Mouse (Mus musculus) adrenal gland, adult (tissue): ENCODE data around the gene Pde3a.

Experiments
- DNase-seq, 2 experiments: peaks; one replicate each; pipeline ENCODE4 v3.0.0; 2022 to 2023; ENCODE audit warnings: low spot score in 1 of 2; ENCODE audit not compliant: inconsistent age in 2 of 2

The Pde3a gene

GRCm38 (mm10) chr6:141485302-141486021, 236.4 kb downstream of the Pde3a start:
- no peak for DNase-seq

- peak in 1 of 2 experiments; percentile 56 for DNase-seq
Measured at GRCm38 (mm10) chr6:141487266-141487665, 238.2 kb downstream of the Pde3a start.

- DNase-seq: peak; percentile 22 to 75
Measured at GRCm38 (mm10) chr6:141488619-141489018, 239.6 kb downstream of the Pde3a start.

- DNase-seq: no peak
Measured at GRCm38 (mm10) chr6:141494909-141495308, 245.8 kb downstream of the Pde3a start.

- no peak for DNase-seq
Measured at GRCm38 (mm10) chr6:141495634-141496418, 246.8 kb downstream of the Pde3a start.

- peak in 1 of 2 experiments; percentile 58 for DNase-seq
Measured at GRCm38 (mm10) chr6:141499511-141499910, 250.4 kb downstream of the Pde3a start.

- DNase-seq: no peak
Measured at GRCm38 (mm10) chr6:141501171-141501570, 252.1 kb downstream of the Pde3a start.

- no peak for DNase-seq
Measured at GRCm38 (mm10) chr6:141522541-141522940, 273.5 kb downstream of the Pde3a start.

- DNase-seq: no peak
Measured at GRCm38 (mm10) chr6:141523747-141524640, 274.9 kb downstream of the Pde3a start, which contains the start of gene Slco1c1. Gene Slco1c1, plus strand, starts transcription at chr6:141524368.

GRCm38 (mm10) chr6:141525787-141526186, 276.7 kb downstream of the Pde3a start:
- no peak for DNase-seq

- DNase-seq: no peak
Measured at GRCm38 (mm10) chr6:141530865-141531264, 281.8 kb downstream of the Pde3a start.

- DNase-seq: no peak
Measured at GRCm38 (mm10) chr6:141537298-141537697, 288.2 kb downstream of the Pde3a start.

- DNase-seq: no peak
Measured at GRCm38 (mm10) chr6:141541136-141541535, 292.1 kb downstream of the Pde3a start.

GRCm38 (mm10) chr6:141543344-141543743, 294.3 kb downstream of the Pde3a start:
- peak in 1 of 2 experiments; percentile 22 for DNase-seq
